Mouse (Mus musculus) intestine, embryonic 16.5 days (tissue): ENCODE results near the gene Epha8. TPM values are rescaled to one million over a fixed set of nuclear protein-coding genes. Genes with fewer than 3 reads are reported as not detected.
A peak's percentile ranks its signal among the peaks of the same experiment; 100 is the strongest.

Source experiments
- ATAC-seq: fragments of 200-750 bp; cut with Nextera tagmentation; 2 replicates; pipeline ENCODE4 v1.8.0; 2017; ENCODE audit warnings: moderate TSS enrichment, moderate library complexity
- H3K27ac ChIP-seq: fragments of 300-500 bp; sonication (generic); 2 replicates; pipeline ENCODE4 v1.5.1; 2014; ENCODE audit warnings: mild to moderate bottlenecking, low read length
- H3K27me3 ChIP-seq: fragments of 300-500 bp; sonication (generic); replicated peaks from 2 replicates; pipeline ENCODE4 v1.6.1; 2014; ENCODE audit warnings: low read length, control low read depth, mixed read lengths; ENCODE audit not compliant: control insufficient read depth, insufficient read depth
- H3K36me3 ChIP-seq: fragments of 300-500 bp; sonication (generic); 2 replicates; pipeline ENCODE4 v1.6.1; 2014; ENCODE audit warnings: low read length, control low read depth; ENCODE audit not compliant: control insufficient read depth, insufficient read depth
- H3K4me1 ChIP-seq: fragments of 300-500 bp; sonication (generic); 2 replicates; pipeline ENCODE4 v1.6.1; 2014; ENCODE audit warnings: low read length, control low read depth, mixed read lengths; ENCODE audit not compliant: control insufficient read depth, insufficient read depth
- H3K4me2 ChIP-seq: fragments of 300-500 bp; sonication (generic); 2 replicates; pipeline ENCODE4 v1.6.1; 2014; ENCODE audit warnings: low read depth, low read length, control low read depth
- H3K4me3 ChIP-seq: fragments of 300-500 bp; sonication (generic); 2 replicates; pipeline ENCODE4 v1.5.1; 2014; ENCODE audit warnings: mild to moderate bottlenecking, low read length
- H3K9ac ChIP-seq: fragments of 300-500 bp; sonication (generic); 2 replicates; pipeline ENCODE4 v1.6.1; 2014; ENCODE audit warnings: low read depth, low read length
- H3K9me3 ChIP-seq: fragments of 300-500 bp; sonication (generic); 2 replicates; pipeline ENCODE4 v1.6.1; 2016; ENCODE audit warnings: low read length, control low read depth; ENCODE audit not compliant: control insufficient read depth
- WGBS: fragments of 180-500 bp; shearing (Covaris S2); extraction: QIAGEN DNeasy Blood & Tissue Kit; methylation state at CpG from one replicate; pipeline ENCODE4 v1.1.7; 2014; 5-methylcytosine and 5-hydroxymethylcytosine counted together
- polyA plus RNA-seq: library from polyadenylated mRNA; unstranded; fragments of >200 nt; fragmentation: Nextera tagmentation; extraction: Ambion mirVana; gene quantifications from 2 replicates; pipeline ENCODE4 v1.2.1, GENCODE M21; 2015

The Epha8 gene
- polyA plus RNA-seq, 1 experiment from 2014 or later, result 0.33 TPM

DNA sequence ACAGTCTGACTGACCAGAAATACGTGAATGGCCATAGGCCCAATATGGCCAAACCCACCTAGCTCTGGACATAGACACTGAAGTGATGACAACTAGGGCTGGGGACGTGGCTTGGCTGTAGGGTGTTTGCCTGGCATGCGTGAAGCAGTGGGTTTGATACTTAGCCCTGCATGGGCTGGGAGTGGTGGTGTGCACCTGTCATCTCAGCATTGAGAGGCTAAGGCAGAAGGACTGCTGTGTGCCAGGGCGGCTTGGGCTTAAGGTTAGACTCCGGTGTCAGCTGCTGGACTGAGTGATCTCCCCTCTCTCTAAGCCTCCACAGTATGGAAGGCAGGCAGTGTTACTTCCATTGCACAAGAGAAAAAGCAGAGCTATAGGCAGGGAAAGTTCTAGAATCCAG lies 18.7 kb downstream of the Epha8 start:
- Histone ChIP-seq H3K36me3 (no peaks in the 10 kb centered on the region), H3K27me3 (no peaks in the 10 kb centered on the region), H3K27ac (no peak overlapping the region), H3K4me1 (peaks cover 3% of the 10 kb centered on the region; the same call in 1 of the 2 replicates), H3K9ac (no peak overlapping the region), H3K4me2 (no peak overlapping the region), H3K4me3 (no peak overlapping the region), H3K9me3 (no peaks in the 10 kb centered on the region)
- WGBS, result 86% methylated on average over 5 of the region's 5 CpGs
- no peak for ATAC-seq

GRCm38 (mm10) chr4:136937344-136937743 lies 19.3 kb downstream of the Epha8 start:
- Histone ChIP-seq H3K36me3 (no peaks in the 10 kb centered on the region), H3K9ac (no peak overlapping the region), H3K27me3 (no peaks in the 10 kb centered on the region), H3K9me3 (no peaks in the 10 kb centered on the region), H3K4me2 (no peak overlapping the region), H3K4me1 (no peaks in the 10 kb centered on the region), H3K27ac (no peak overlapping the region), H3K4me3 (no peak overlapping the region)
- WGBS, result 75% methylated on average over 4 of the region's 4 CpGs
- ATAC-seq, result no peak

DNA sequence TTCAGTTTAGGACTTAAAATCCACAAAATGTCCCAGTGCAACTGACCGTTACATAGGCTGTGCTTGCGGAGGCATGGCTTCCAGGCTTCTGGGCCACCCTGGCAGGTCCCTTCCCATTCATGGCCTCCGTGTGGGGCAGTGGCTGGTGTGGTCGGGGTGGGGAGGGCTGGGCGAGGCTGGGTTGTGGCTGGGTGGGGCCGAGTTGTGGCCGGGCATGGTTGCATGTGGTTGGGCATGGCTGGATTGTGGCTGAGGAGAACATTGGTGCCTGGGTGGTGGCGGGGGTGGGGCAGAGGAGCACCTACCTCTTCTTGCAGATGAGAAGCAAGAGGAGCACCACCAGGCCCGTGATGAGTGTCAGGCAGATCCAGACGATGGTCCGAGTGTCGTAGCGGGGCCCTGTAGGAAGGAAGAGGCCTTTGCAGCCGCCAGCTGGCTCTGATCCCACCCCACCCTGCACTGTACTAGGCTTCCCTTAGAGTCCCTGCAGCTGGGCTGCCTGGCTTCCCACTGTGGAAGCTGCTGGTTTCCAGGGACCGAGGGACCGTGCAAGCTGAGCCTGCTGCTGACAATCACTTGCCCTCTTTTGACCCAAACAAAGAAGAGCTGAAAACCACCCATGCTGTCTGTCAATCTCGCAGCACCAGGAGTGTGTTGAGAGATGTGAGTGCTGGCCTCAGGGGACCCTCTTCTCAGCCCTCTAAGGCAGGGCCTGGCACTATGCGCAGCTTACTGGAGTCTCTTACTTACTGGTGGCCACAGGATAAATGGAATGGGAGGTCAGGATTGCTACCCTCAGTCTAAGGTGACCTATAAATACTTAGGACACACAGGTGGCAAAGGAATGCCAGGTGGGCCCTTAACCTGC lies 21.6 kb downstream of the Epha8 start:
- ATAC-seq, result peak; percentile 53; the same call in 1 of the 2 replicates
- WGBS, result 55% methylated on average over 18 of the region's 18 CpGs

GRCm38 (mm10) chr4:136930474-136930873 lies 26.1 kb downstream of the Epha8 start:
- Histone ChIP-seq H3K4me1 (no peaks in the 10 kb centered on the region), H3K9me3 (no peaks in the 10 kb centered on the region), H3K4me3 (no peak overlapping the region), H3K4me2 (no peak overlapping the region), H3K27me3 (peaks cover 5% of the 10 kb centered on the region; the same call in 1 of the 2 replicates), H3K9ac (no peak overlapping the region), H3K36me3 (no peaks in the 10 kb centered on the region), H3K27ac (no peak overlapping the region)
- ATAC-seq, result peak; percentile 31; the same call in 1 of the 2 replicates
- 83% methylated on average over 8 of the region's 8 CpGs for WGBS

More for the DNA sequence above, 21.6 kb downstream of the Epha8 start:
- Histone ChIP-seq H3K4me3 (no peak overlapping the region), H3K27me3 (no peaks in the 10 kb centered on the region), H3K27ac (no peak overlapping the region), H3K9me3 (no peaks in the 10 kb centered on the region), H3K36me3 (no peaks in the 10 kb centered on the region), H3K9ac (no peak overlapping the region), H3K4me2 (no peak overlapping the region), H3K4me1 (no peaks in the 10 kb centered on the region)

DNA sequence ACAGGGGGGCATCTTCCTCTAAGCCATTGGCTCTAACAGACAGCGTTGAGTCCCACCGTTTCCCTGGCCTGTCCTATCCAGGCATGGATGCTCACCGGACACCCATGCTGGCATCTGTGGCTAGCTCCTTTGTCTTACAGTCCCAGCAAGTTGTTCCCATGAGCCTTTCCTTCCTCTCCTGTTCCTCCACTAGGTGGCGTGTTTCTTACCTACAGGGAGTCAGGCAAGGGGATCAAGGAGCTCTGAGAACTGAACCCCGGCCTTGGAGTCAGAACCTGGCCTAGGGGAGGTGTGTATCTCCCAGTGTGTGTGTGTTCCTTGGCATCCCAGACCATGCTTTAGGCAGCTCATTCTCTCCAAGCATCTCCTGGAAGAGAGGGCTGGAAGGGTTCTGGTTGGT lies 27.7 kb downstream of the Epha8 start:
- no peak for ATAC-seq
- H3K36me3 ChIP-seq, result no peaks in the 10 kb centered on the region
- no peak overlapping the region for H3K4me2 ChIP-seq
- H3K4me3 ChIP-seq, result no peak overlapping the region
- H3K9me3 ChIP-seq, result no peaks in the 10 kb centered on the region
- H3K9ac ChIP-seq, result no peak overlapping the region
- 11% methylated on average over 5 of the region's 5 CpGs for WGBS
- peaks cover 5% of the 10 kb centered on the region; the same call in 1 of the 2 replicates for H3K27me3 ChIP-seq
- no peaks in the 10 kb centered on the region for H3K4me1 ChIP-seq
- H3K27ac ChIP-seq, result no peak overlapping the region

- WGBS, result 25% methylated on average over 15 of the region's 15 CpGs
- H3K36me3 ChIP-seq, result no peaks in the 10 kb centered on the region
- no peak for ATAC-seq
- H3K4me3 ChIP-seq, result no peak overlapping the region
- no peaks in the 10 kb centered on the region for H3K4me1 ChIP-seq
- H3K27me3 ChIP-seq, result peaks cover 5% of the 10 kb centered on the region; the same call in 1 of the 2 replicates
- no peak overlapping the region for H3K4me2 ChIP-seq
- no peaks in the 10 kb centered on the region for H3K9me3 ChIP-seq
- no peak overlapping the region for H3K27ac ChIP-seq
- H3K9ac ChIP-seq, result no peak overlapping the region
These were observed 30.8 kb downstream of the Epha8 start for GRCm38 (mm10) chr4:136925804-136926203.

DNA sequence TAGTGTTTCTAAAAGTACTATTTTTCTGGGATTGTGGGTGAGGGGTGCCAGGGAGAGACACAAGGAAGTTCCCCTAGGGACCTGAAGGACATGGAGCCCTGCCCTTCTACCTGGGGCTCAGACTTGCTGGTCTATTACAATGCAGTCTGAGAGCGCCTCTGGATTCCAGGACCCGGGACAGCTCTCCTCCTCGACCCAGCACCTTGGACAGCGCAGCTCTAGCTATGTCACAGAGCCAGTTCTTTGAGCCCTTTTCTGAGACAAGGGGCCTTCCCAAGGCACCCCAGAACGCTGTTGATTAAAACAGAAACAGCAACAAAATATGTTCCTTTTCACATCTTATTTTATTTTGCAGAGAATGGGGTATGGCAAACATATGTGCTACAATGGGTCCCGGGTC lies 32.1 kb downstream of the Epha8 start:
- H3K36me3 ChIP-seq, result no peaks in the 10 kb centered on the region
- H3K4me1 ChIP-seq, result no peaks in the 10 kb centered on the region
- H3K27me3 ChIP-seq, result peaks cover 7% of the 10 kb centered on the region; the same call in 1 of the 2 replicates
- no peak overlapping the region for H3K4me2 ChIP-seq
- H3K4me3 ChIP-seq, result no peak overlapping the region
- H3K9ac ChIP-seq, result no peak overlapping the region
- H3K9me3 ChIP-seq, result no peaks in the 10 kb centered on the region
- WGBS, result 5% methylated on average over 6 of the region's 6 CpGs
- ATAC-seq, result no peak
- no peak overlapping the region for H3K27ac ChIP-seq

DNA sequence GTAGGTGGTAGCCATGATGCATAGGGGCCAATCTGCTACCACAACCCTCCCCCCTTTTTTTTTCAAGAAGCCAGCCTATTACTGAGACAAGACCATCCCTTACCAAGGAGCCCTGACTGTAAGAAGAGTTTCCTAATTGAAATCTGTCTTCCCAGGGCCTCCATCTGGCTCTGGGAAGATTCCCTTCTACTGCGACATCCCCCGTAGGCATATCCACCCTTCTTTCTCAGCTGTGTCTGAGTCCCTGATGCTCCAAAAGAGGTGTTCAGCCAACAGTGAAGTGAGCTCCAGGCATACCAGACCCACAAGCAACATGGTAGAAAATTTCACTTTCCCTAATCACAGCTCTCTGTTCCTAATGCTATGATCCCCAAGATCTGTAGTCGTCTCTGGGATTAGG lies 37.1 kb downstream of the Epha8 start:
- ATAC-seq, result no peak
- no peak overlapping the region for H3K9ac ChIP-seq
- no peaks in the 10 kb centered on the region for H3K36me3 ChIP-seq
- WGBS, result 76% methylated on average over 3 of the region's 3 CpGs
- no peaks in the 10 kb centered on the region for H3K9me3 ChIP-seq
- no peaks in the 10 kb centered on the region for H3K4me1 ChIP-seq
- H3K27ac ChIP-seq, result no peak overlapping the region
- H3K27me3 ChIP-seq, result 0 out of 2 replicates have a peak, but pooled peaks cover 2% of the 10 kb centered on the region
- no peak overlapping the region for H3K4me2 ChIP-seq
- H3K4me3 ChIP-seq, result no peak overlapping the region

- 86% methylated on average over 8 of the region's 8 CpGs for WGBS
- no peak for ATAC-seq
- H3K9me3 ChIP-seq, result no peaks in the 10 kb centered on the region
- 0 out of 2 replicates have a peak, but pooled peaks cover 2% of the 10 kb centered on the region for H3K27me3 ChIP-seq
- no peaks in the 10 kb centered on the region for H3K36me3 ChIP-seq
- H3K4me2 ChIP-seq, result no peak overlapping the region
- H3K9ac ChIP-seq, result no peak overlapping the region
- no peak overlapping the region for H3K4me3 ChIP-seq
- H3K27ac ChIP-seq, result no peak overlapping the region
- no peaks in the 10 kb centered on the region for H3K4me1 ChIP-seq
These were observed 37.8 kb downstream of the Epha8 start for GRCm38 (mm10) chr4:136918834-136919233.
